Mouse (Mus musculus) MEL (cell line): Measurements from ENCODE around the gene Lyrm7.

Experiments
- CHD1 ChIP-seq: IDR thresholded peaks from 2 replicates; pipeline ENCODE4 v1.6.1; 2012; ENCODE audit warnings: low read depth, mild to moderate bottlenecking, inconsistent platforms, low read length, improper control_type of control experiment
- CHD2 ChIP-seq: IDR thresholded peaks from 2 replicates; pipeline ENCODE4 v1.6.1; 2011; ENCODE audit warnings: low read length, improper control_type of control experiment
- CTCF ChIP-seq, 3 experiments: IDR thresholded peaks in 2 of 3; conservative IDR thresholded peaks in 1 of 3; 2 replicates each; pipeline ENCODE4 v1.5.1; 2011 to 2012; ENCODE audit warnings: low read length in 3 of 3, low read depth in 2 of 3, mild to moderate bottlenecking in 2 of 3, improper control_type of control experiment in 1 of 3, inconsistent platforms in 1 of 3, mixed read lengths in 1 of 3, moderate library complexity in 1 of 3; ENCODE audit not compliant: control insufficient read depth in 1 of 3, insufficient read depth in 1 of 3, poor library complexity in 1 of 3, severe bottlenecking in 1 of 3
- ELF1 ChIP-seq: IDR thresholded peaks from 2 replicates; pipeline ENCODE4 v1.6.1; 2014; ENCODE audit warnings: low read depth, mild to moderate bottlenecking, inconsistent platforms, low read length, improper control_type of control experiment, moderate library complexity
- NELFE ChIP-seq: IDR thresholded peaks from 2 replicates; pipeline ENCODE4 v1.6.1; 2011; ENCODE audit warnings: low read depth, low read length, improper control_type of control experiment
- POLR2A ChIP-seq, 2 experiments: IDR thresholded peaks; 2 replicates each; pipeline ENCODE4 v1.6.1; 2011 to 2012; ENCODE audit warnings: low read length in 2 of 2, mild to moderate bottlenecking in 2 of 2, control low read depth in 1 of 2, improper control_type of control experiment in 1 of 2, low read depth in 1 of 2, moderate library complexity in 1 of 2; ENCODE audit not compliant: control insufficient read depth in 1 of 2, insufficient read depth in 1 of 2, poor library complexity in 1 of 2
- ZC3H11A ChIP-seq: IDR thresholded peaks from 2 replicates; pipeline ENCODE4 v1.6.1; 2012; ENCODE audit warnings: low read depth, mild to moderate bottlenecking, inconsistent platforms, low read length, improper control_type of control experiment

DNA sequence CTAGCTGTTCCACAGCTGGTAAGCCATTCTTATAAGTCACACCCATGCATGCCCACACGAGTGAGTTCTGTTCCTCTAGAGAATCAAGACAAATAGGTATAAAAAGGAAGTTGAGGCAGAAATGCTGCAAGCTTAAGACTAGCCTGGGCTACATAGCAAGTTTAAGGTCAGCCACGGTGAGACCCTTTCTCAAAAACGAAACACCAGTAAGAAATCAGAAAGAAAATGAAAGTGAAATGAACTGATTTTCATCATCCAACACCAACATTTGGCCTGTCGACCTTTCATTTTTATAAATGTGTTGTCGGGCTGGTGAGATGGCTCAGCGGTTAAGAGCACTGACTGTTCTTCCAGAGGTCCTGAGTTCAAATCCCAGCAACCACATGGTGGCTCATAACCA lies 18.2 kb upstream of the Lyrm7 start:
- no peak for TF ChIP-seq ZC3H11A
- no peak for TF ChIP-seq NELFE
- TF ChIP-seq CHD1, result no peak
- no peak for TF ChIP-seq POLR2A (IDR thresholded peaks at IDR 0.05; ENCODE audit: control insufficient read depth in 1 of 2, insufficient read depth in 1 of 2, low read depth in 1 of 2, low read length in 2 of 2, poor library complexity in 1 of 2)
- no peak for TF ChIP-seq CTCF (IDR thresholded peaks at IDR 0.05 in 2 of 3, conservative IDR thresholded peaks at IDR 0.05 in 1 of 3; ENCODE audit: control insufficient read depth in 1 of 3, insufficient read depth in 1 of 3, low read depth in 2 of 3, low read length in 3 of 3, poor library complexity in 1 of 3, severe bottlenecking in 1 of 3)
- TF ChIP-seq ELF1, result no peak
- TF ChIP-seq CHD2, result no peak
